Mouse (Mus musculus): ENCODE measurements around the gene Tnp2. TPM values are rescaled to one million over a fixed set of nuclear protein-coding genes. Genes with fewer than 3 reads are reported as not detected.

Tnp2 gene
- polyA plus RNA-seq, 2 experiments, result not detected

DNA sequence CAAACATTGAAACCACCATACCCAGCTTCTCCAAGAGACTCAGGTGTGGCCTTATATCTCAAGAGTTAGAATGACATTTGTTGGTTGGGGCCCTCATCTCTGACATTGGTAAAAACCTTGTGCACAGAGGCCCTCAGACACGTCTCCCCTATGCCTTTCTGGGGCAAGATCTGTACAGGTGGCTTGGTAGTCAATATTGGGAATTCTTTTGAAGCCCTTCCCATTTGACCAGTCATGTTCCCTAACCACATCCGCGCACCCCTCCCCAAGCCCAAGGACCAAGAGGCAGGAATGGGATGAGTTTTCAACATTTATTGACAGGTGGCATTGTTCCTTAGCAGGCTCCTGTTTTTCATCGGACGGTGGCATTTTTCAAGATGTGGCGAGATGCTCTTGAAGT is 7.6 kb upstream of the Tnp2 start, which contains the start of gene Prm2:
Gene Prm2, minus strand, starts transcription at position 101 of the 400 bp plus-strand sequence.
- TF ChIP-seq EP300 (IDR thresholded peaks at IDR 0.05; ENCODE audit: low read depth), result no peak
- TF ChIP-seq CTCF (IDR thresholded peaks at IDR 0.05; ENCODE audit: low read depth), result no peak
- Histone ChIP-seq H3K4me3 (ENCODE audit: insufficient read depth in 1 of 2, low read depth in 2 of 2, low read length in 2 of 2) (no peak within 1 kb of the TSS), H3K4me1 (replicated peaks; ENCODE audit: control insufficient read depth in 2 of 2, insufficient read depth in 2 of 2, low read length in 1 of 2) (no peaks in the 10 kb centered on the region), H3K36me3 (replicated peaks; ENCODE audit: control insufficient read depth, insufficient read depth, low read depth) (no peaks in the 10 kb centered on the region), H3K9me3 (ENCODE audit: control insufficient read depth, low read length) (no peaks in the 10 kb centered on the region), H3K9ac (replicated peaks) (no peak within 1 kb of the TSS), H3K27me3 (ENCODE audit: control insufficient read depth, insufficient read depth, low read length) (peaks cover 12% of the 10 kb centered on the region), H3K27ac (no peak within 1 kb of the TSS), H3K4me2 (ENCODE audit: low read depth) (no peak within 1 kb of the TSS)
- ATAC-seq (ENCODE audit: insufficient read depth), result no peak
- WGBS (ENCODE audit: insufficient replicate concordance), result 59% methylated on average over 6 of the region's 6 CpGs
- DNase-seq (ENCODE audit: low read depth in 3 of 3, low spot score in 3 of 3), result no peak

- Histone ChIP-seq H3K9me3 (ENCODE audit: control insufficient read depth, low read length) (no peaks in the 10 kb centered on the region), H3K4me1 (replicated peaks; ENCODE audit: control insufficient read depth in 2 of 2, insufficient read depth in 2 of 2, low read length in 1 of 2) (0 out of 4 replicates have a peak, but pooled peaks cover 0 to 2% of the 10 kb centered on the region in 2 experiments), H3K4me3 (ENCODE audit: insufficient read depth in 1 of 2, low read depth in 2 of 2, low read length in 2 of 2) (no peak within 1 kb of the TSS), H3K27ac (no peak within 1 kb of the TSS), H3K36me3 (replicated peaks; ENCODE audit: control insufficient read depth, insufficient read depth, low read depth) (no peaks in the 10 kb centered on the region), H3K9ac (replicated peaks) (no peak within 1 kb of the TSS), H3K4me2 (ENCODE audit: low read depth) (no peak within 1 kb of the TSS), H3K27me3 (ENCODE audit: control insufficient read depth, insufficient read depth, low read length) (no peaks in the 10 kb centered on the region; the same call in 1 of the 2 replicates)
- no peak for ATAC-seq (ENCODE audit: insufficient read depth)
- WGBS (ENCODE audit: insufficient replicate concordance), result 47% methylated on average over 9 of the region's 9 CpGs
- DNase-seq (ENCODE audit: low read depth in 3 of 3, low spot score in 3 of 3), result no peak
- TF ChIP-seq CTCF (IDR thresholded peaks at IDR 0.05; ENCODE audit: low read depth) (no peak), EP300 (IDR thresholded peaks at IDR 0.05; ENCODE audit: low read depth) (no peak)
Observed at GRCm38 (mm10) chr16:10790702-10791101, 2.2 kb upstream of the Tnp2 start, which contains the start of gene Prm3. Gene Prm3, minus strand, starts transcription at chr16:10790914.

DNA sequence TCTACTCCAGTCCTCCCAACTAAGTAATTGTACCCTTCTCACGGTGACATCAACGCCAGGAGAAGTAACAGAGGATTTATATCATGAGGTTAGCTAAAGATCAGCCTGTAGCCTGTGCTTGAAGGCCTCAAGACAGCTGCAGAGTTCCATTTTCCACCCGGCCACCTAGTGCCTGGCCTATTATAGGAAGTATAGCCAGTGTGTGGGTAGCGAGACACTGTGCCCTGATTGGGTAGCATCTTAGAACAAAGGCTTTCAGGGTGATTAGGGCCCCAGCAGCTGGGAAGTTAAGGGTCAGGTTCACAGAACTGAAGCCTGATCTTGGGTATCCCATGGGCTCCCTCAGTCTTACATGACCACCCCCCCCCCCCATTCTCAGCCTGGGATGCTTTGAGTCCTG is 406 bp upstream of the Tnp2 start:
- no peak for ATAC-seq (ENCODE audit: insufficient read depth)
- Histone ChIP-seq H3K9ac (replicated peaks) (no peak overlapping the region), H3K27ac (no peak overlapping the region), H3K4me1 (replicated peaks; ENCODE audit: control insufficient read depth in 2 of 2, insufficient read depth in 2 of 2, low read length in 1 of 2) (0 out of 4 replicates have a peak, but pooled peaks cover 0 to 2% of the 10 kb centered on the region in 2 experiments), H3K9me3 (ENCODE audit: control insufficient read depth, low read length) (no peaks in the 10 kb centered on the region), H3K4me3 (ENCODE audit: insufficient read depth in 1 of 2, low read depth in 2 of 2, low read length in 2 of 2) (no peak overlapping the region), H3K36me3 (replicated peaks; ENCODE audit: control insufficient read depth, insufficient read depth, low read depth) (no peaks in the 10 kb centered on the region), H3K27me3 (ENCODE audit: control insufficient read depth, insufficient read depth, low read length) (peaks cover 11% of the 10 kb centered on the region), H3K4me2 (ENCODE audit: low read depth) (no peak overlapping the region)
- no peak for TF ChIP-seq CTCF (IDR thresholded peaks at IDR 0.05; ENCODE audit: low read depth)
- no peak for TF ChIP-seq EP300 (IDR thresholded peaks at IDR 0.05; ENCODE audit: low read depth)
- no peak for DNase-seq (ENCODE audit: low read depth in 3 of 3, low spot score in 3 of 3)
- WGBS (ENCODE audit: insufficient replicate concordance), result 55% methylated on average over 4 of the region's 4 CpGs

GRCm38 (mm10) chr16:10787548-10788058 is 857 bp downstream of the Tnp2 start:
- Histone ChIP-seq H3K27me3 (ENCODE audit: control insufficient read depth, insufficient read depth, low read length) (peaks cover 23% of the 10 kb centered on the region), H3K9me3 (ENCODE audit: control insufficient read depth, low read length) (no peaks in the 10 kb centered on the region), H3K4me1 (replicated peaks; ENCODE audit: control insufficient read depth in 2 of 2, insufficient read depth in 2 of 2, low read length in 1 of 2) (0 out of 4 replicates have a peak, but pooled peaks cover 0 to 2% of the 10 kb centered on the region in 2 experiments), H3K27ac (no peak overlapping the region), H3K4me2 (ENCODE audit: low read depth) (no peak overlapping the region), H3K9ac (replicated peaks) (no peak overlapping the region), H3K36me3 (replicated peaks; ENCODE audit: control insufficient read depth, insufficient read depth, low read depth) (no peaks in the 10 kb centered on the region), H3K4me3 (ENCODE audit: insufficient read depth in 1 of 2, low read depth in 2 of 2, low read length in 2 of 2) (no peak overlapping the region)
- DNase-seq (ENCODE audit: low read depth in 3 of 3, low spot score in 3 of 3) (no peak), ATAC-seq (ENCODE audit: insufficient read depth) (no peak)
- no peak for TF ChIP-seq CTCF (IDR thresholded peaks at IDR 0.05; ENCODE audit: low read depth)
- no peak for TF ChIP-seq EP300 (IDR thresholded peaks at IDR 0.05; ENCODE audit: low read depth)
- WGBS (ENCODE audit: insufficient replicate concordance), result 59% methylated on average over 7 of the region's 7 CpGs

- Histone ChIP-seq H3K4me1 (replicated peaks; ENCODE audit: control insufficient read depth in 2 of 2, insufficient read depth in 2 of 2, low read length in 1 of 2) (0 out of 4 replicates have a peak, but pooled peaks cover 0 to 2% of the 10 kb centered on the region in 2 experiments), H3K9ac (replicated peaks) (no peak overlapping the region), H3K9me3 (ENCODE audit: control insufficient read depth, low read length) (no peaks in the 10 kb centered on the region), H3K4me3 (ENCODE audit: insufficient read depth in 1 of 2, low read depth in 2 of 2, low read length in 2 of 2) (no peak overlapping the region), H3K27ac (no peak overlapping the region), H3K36me3 (replicated peaks; ENCODE audit: control insufficient read depth, insufficient read depth, low read depth) (no peaks in the 10 kb centered on the region), H3K27me3 (ENCODE audit: control insufficient read depth, insufficient read depth, low read length) (peaks cover 26% of the 10 kb centered on the region), H3K4me2 (ENCODE audit: low read depth) (no peak overlapping the region)
- no peak for DNase-seq (ENCODE audit: low read depth in 3 of 3, low spot score in 3 of 3)
- ATAC-seq (ENCODE audit: insufficient read depth), result no peak
- 57% methylated on average over 4 of the region's 4 CpGs for WGBS (ENCODE audit: insufficient replicate concordance)
- TF ChIP-seq EP300 (IDR thresholded peaks at IDR 0.05; ENCODE audit: low read depth), result no peak
- TF ChIP-seq CTCF (IDR thresholded peaks at IDR 0.05; ENCODE audit: low read depth), result no peak
Observed at GRCm38 (mm10) chr16:10786782-10787547, 1.5 kb downstream of the Tnp2 start.

Data from liver, embryonic 14.5 days (tissue).